Mouse (Mus musculus): ENCODE measurements around the gene Lig1. TPM values are rescaled to one million over a fixed set of nuclear protein-coding genes. Genes with fewer than 3 reads are reported as not detected.
A peak's percentile ranks its signal among the peaks of the same experiment; 100 is the strongest.

Gene Lig1
- total RNA-seq (2015) (82.6 and 86.7 TPM in 2 replicates), total RNA-seq (2017) (53.5 and 74.3 TPM in 2 replicates)

GRCm38 (mm10) chr7:13277081-13277480, at the start of gene Lig1:
Gene Lig1, plus strand, starts transcription at chr7:13277283.
- no peak for ATAC-seq (ENCODE audit: poor library complexity, severe bottlenecking)

- ATAC-seq (ENCODE audit: poor library complexity, severe bottlenecking) = no peak
Observed at GRCm38 (mm10) chr7:13260746-13261700, 16.1 kb upstream of the Lig1 start.

DNA sequence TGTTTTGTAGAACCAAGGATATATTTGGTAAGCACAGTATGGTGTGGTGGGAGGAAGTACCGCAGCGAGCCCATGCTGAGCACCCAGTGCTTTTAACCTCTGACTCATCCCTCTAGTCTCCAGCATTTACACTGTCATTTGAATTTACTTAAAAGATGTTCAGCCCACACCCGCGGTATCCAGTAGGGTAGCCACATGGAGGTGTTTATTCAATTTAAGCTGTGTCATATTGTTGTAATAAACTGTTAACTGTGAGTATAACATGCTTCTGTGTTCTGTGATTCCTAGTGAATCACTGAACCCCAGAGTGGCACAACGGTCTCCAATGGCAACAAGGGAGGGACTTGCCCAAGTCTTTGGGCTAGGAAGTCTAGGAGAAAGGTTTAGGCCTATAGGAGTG, 13.2 kb upstream of the Lig1 start:
- ATAC-seq (ENCODE audit: poor library complexity, severe bottlenecking) = no peak

DNA sequence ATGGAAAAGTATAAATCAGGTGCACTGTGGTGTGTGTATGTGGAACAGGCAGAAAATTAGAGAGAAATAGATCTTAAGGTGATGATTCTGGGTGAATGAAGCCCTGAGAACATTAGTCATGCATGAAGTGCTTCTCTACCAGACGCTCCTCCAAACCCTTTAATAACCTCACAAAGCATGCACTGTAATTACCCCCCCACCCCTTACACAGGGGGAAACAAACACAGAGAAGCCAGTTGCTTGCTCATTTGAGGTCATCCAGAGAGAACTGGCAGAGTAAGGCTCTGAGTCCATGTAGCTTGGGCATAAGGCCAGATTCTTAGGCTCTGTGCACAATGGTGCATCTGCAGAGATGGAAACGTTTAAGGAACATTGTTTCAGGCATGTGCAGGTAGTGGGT, 12.7 kb upstream of the Lig1 start:
- no peak for ATAC-seq (ENCODE audit: poor library complexity, severe bottlenecking)

DNA sequence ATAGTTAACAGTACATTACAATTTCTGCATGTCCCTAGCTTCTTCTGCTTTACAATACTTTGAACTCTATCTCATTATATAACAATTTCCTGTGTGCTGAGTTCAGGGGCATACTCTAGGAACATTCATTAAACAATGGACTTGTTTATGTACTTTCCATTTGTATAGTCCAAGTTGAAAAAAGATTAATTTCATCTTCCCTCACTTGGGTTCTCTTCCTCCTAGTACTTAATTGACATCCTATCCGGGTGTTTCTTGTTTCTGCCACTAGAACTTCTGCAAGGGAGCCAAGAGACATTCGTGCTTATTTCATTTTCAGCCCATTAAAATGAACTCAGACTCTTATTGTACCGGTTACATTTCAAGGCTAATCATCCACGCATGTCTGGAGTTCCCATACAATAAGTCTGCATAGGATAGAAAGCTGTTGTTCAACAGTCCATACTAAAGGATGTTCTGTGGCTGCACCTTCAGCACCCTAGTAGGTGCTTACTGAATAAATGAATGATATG, 8.3 kb upstream of the Lig1 start:
- ATAC-seq (ENCODE audit: poor library complexity, severe bottlenecking) = no peak

DNA sequence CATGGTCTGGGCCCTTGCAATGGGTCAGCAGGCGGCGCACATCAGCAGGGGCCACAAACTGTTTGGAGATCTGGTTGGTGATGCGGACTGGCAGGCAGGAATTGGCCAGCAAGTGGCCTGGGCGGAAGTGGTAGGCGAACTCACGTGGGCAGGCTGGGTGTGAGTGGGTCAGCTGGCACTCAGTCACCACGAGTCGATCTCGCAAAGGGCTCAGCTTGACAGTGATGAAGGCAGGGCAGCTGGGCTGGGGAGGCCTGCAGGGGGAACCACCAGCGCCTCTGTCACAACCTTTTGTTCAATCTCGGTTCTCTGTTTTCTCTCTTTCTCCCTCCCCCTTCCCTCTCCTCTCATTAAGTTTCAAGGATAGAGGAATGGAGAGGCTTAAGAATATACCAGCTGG, 7.7 kb upstream of the Lig1 start:
- no peak for ATAC-seq (ENCODE audit: poor library complexity, severe bottlenecking)

GRCm38 (mm10) chr7:13271704-13272103, 5.4 kb upstream of the Lig1 start:
- no peak for ATAC-seq (ENCODE audit: poor library complexity, severe bottlenecking)

DNA sequence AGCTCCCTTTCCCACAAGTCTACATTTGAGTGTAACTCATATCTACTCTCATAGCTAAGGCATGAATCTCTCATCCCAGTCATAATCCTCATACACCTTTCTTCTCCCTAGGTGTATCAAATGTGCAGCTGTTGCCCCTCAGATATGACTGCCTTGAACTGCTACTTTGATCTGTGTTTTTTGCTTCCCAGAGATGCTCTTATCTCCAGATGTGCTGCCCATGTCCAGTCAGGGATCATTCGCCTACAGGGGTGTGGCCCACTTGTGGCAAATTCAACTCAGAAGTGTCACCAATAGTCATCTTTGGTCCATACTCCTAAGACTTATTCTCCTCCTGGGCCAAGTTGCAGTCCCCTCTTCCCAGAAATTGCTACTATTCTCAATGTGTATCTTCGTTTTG, 750 bp downstream of the Lig1 start:
- no peak for ATAC-seq (ENCODE audit: poor library complexity, severe bottlenecking)

DNA sequence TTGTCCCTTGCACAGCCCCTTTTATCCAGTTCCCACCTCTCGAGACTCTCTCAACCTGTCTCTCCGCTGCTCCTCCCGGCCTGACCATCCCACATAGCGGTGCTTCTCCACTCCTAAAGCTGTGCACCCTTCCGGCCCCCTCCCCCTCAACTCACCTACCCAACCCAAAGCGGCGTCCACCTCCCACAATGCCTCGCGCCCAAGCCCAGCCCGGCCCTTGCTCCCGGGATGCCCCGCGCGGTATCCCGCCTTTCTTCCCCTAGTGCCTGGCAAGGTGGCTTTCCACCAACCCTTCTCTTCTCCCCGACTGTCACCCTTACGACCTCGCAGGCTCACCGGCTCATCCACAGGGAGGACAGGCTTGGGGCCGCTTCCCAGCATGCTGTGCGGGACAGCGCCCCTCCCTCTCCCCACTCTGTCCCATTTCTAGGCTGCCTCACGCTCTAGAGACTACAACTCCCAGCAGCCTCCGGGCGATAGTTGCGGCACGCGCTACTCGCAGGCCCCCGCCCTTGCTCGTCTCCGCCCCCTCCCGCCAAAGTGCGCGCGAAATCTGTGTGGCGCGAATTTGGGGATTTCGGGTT, 1.3 kb downstream of the Lig1 start, which contains the start of gene Zswim9:
Gene Zswim9, minus strand, starts transcription at position 414 of the 584 bp plus-strand sequence.
- peak; percentile 98 for ATAC-seq (ENCODE audit: poor library complexity, severe bottlenecking)

DNA sequence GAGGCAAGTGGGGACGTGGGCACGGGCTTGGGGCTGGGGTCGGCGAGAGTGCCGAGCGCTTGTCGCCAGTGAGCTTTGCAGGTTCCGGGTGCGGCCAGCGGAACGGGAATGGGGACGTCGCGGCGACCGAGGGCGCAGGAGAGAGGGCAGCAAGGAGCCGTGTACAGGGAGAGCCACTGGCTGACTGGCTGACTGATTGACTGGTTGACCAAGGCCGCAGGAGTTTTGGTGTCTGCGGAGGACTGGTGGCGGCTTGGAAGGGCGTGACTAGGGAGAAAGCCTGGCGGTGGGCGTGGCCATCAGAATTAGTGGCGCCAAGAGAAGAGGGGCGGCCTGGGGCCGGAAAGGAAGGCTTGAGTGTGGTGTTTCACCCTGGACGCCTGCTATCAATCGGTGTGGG, 1.9 kb downstream of the Lig1 start:
- peak; percentile 42 for ATAC-seq (ENCODE audit: poor library complexity, severe bottlenecking)

DNA sequence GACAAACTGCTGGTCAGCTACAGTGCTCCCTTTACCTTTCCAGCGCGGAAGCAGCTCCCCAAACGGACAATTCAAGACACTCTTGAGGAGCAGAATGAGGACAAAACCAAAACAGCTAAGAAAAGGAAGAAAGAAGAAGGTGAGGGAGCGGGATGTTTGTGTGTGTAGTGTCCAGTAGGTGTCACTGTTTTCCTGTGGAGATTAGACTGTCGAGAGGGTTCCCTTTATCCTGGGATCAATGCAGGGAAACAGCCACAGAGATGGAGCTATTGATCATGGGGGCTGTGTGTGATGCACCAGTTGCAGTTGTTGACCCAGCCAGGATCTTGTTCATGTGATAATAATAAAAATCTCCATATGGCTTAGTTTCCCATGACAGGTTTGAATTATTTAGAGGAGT, 11.5 kb downstream of the Lig1 start:
- peak; percentile 68 for ATAC-seq (ENCODE audit: poor library complexity, severe bottlenecking)

GRCm38 (mm10) chr7:13290041-13290675, 13.1 kb downstream of the Lig1 start:
- ATAC-seq (ENCODE audit: poor library complexity, severe bottlenecking) = no peak

GRCm38 (mm10) chr7:13291370-13291769, 14.3 kb downstream of the Lig1 start:
- ATAC-seq (ENCODE audit: poor library complexity, severe bottlenecking) = no peak

DNA sequence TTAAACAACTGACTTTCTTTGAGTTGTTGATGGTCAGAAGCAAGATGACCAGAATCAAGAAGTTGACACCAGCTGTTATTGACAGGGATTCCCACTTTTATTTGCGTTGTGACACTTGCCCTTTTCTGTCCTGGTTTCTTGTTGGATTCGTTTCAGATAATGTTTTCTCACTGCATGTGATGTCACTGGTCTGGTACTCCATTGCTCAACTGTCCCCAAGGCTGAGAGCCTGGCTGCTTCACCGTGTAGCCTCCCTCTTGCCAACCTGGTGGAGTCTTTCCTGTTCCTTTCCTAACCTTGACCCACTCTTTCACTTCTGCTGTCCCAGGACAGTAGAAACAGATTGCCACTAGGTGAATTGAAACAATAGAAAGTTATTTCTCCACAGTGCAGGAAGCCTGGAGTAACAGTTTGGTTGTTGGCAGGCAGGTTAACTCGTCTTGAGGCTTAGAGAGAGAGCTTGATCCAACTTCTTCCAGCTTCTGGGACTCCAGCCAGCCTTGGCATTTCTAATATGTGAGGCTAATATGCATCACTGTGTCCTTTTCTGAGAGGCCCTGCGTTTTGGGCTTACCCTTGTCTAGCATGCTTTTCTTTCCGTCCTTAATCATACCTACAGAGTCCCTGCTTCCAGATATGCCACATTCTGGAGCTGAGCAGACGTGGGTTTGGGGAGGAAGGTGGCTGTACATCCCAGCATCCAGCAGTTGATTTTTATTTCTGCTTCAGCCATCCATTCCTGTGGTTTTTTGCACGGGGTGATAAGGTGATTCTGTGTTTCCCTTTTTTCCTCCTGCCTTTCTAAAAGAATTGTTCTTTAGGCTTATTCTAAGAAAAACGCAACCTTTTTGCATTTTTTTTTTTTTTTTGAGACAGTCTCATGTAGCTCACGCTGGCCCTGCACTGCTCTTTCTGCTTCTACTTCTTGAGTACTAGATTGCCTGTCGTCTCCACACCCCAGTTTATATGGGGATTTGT, 17.1 kb downstream of the Lig1 start:
- no peak for ATAC-seq (ENCODE audit: poor library complexity, severe bottlenecking)

GRCm38 (mm10) chr7:13295256-13295655, 18.2 kb downstream of the Lig1 start:
- ATAC-seq (ENCODE audit: poor library complexity, severe bottlenecking) = no peak

- ATAC-seq (ENCODE audit: poor library complexity, severe bottlenecking) = no peak
Observed at GRCm38 (mm10) chr7:13297636-13298035, 20.6 kb downstream of the Lig1 start.

GRCm38 (mm10) chr7:13298821-13299220, 21.7 kb downstream of the Lig1 start:
- no peak for ATAC-seq (ENCODE audit: poor library complexity, severe bottlenecking)

DNA sequence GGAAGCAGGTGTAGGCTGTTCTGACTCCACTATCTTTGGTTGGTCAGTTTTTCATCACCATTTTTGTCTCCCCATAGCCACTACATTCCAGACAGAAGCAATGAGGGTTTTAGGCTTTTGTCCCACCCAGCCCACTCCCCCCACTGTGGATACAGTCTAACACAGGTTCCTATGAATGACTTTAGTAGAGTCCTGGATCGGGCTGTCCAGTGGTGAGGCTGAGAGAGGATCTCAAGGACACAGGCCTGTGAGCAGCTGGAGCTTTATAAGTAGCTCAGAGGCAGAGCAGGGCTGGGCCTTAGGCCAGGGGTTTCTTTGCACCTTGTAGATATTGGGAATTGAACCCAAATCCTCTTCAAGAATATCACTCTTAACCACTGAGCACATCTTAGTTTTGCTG, 24.6 kb downstream of the Lig1 start:
- no peak for ATAC-seq (ENCODE audit: poor library complexity, severe bottlenecking)

- ATAC-seq (ENCODE audit: poor library complexity, severe bottlenecking) = peak; percentile 97
Observed at GRCm38 (mm10) chr7:13302780-13303179, 25.7 kb downstream of the Lig1 start.

GRCm38 (mm10) chr7:13303372-13303771, 26.3 kb downstream of the Lig1 start:
- ATAC-seq (ENCODE audit: poor library complexity, severe bottlenecking) = no peak

Measured in megakaryocyte, adult 5-6 weeks (primary cell).